Mouse (Mus musculus) small intestine, adult 2 months (tissue): ENCODE measurements around the gene Sowaha. TPM values are rescaled to one million over a fixed set of nuclear protein-coding genes. Genes with fewer than 3 reads are reported as not detected.
A peak's percentile ranks its signal among the peaks of the same experiment; 100 is the strongest.

Experiments
- H3K27ac ChIP-seq: fragments of 200-500 bp; 2 replicates; pipeline ENCODE4 v1.5.1; 2012; ENCODE audit warnings: low read depth, low read length, control low read depth, inconsistent platforms; ENCODE audit not compliant: insufficient read depth
- H3K27me3 ChIP-seq: fragments of 200-500 bp; 2 replicates; pipeline ENCODE4 v1.6.1; 2012; ENCODE audit warnings: mild to moderate bottlenecking, moderate library complexity, low read length, inconsistent platforms; ENCODE audit not compliant: control insufficient read depth, insufficient read depth
- H3K36me3 ChIP-seq: fragments of 200-500 bp; 2 replicates; pipeline ENCODE4 v1.6.1; 2012; ENCODE audit warnings: mild to moderate bottlenecking, low read length, control low read depth, inconsistent platforms; ENCODE audit not compliant: control insufficient read depth, insufficient read depth
- H3K4me1 ChIP-seq: fragments of 200-500 bp; 2 replicates; pipeline ENCODE4 v1.6.1; 2012; ENCODE audit warnings: low read length, inconsistent platforms, mixed read lengths; ENCODE audit not compliant: control insufficient read depth, insufficient read depth, insufficient read length
- H3K4me3 ChIP-seq: fragments of 200-500 bp; 2 replicates; pipeline ENCODE4 v1.5.1; 2012; ENCODE audit warnings: low read depth, mild to moderate bottlenecking, control low read depth, inconsistent platforms, low read length, moderate library complexity
- CTCF ChIP-seq: fragments of 200-500 bp; IDR thresholded peaks from 2 replicates; pipeline ENCODE4 v1.5.1; 2012; ENCODE audit warnings: low read depth, mild to moderate bottlenecking, control low read depth, inconsistent platforms, low read length, moderate library complexity, mixed read lengths; ENCODE audit not compliant: insufficient replicate concordance, insufficient read length; ENCODE audit errors: extremely low read depth
- POLR2A ChIP-seq: fragments of 200-500 bp; IDR thresholded peaks from 2 replicates; pipeline ENCODE4 v1.6.1; 2012; ENCODE audit warnings: low read depth, mild to moderate bottlenecking, control low read depth, inconsistent platforms, low read length, moderate library complexity
- WGBS: fragments of 180-500 bp; shearing (Covaris S2); methylation state at CpG from one replicate; pipeline ENCODE4 v1.1.7; 2018; 5-methylcytosine and 5-hydroxymethylcytosine counted together
- polyA plus RNA-seq: library from polyadenylated mRNA; depleted of rRNA; stranded (reverse); fragments of >200 nt; gene quantifications from 2 replicates; pipeline ENCODE4 v1.2.3, GENCODE M21; 2012

The Sowaha gene
- polyA plus RNA-seq, 1 experiment, result 61.2 TPM

GRCm38 (mm10) chr11:53450070-53450705 lies 29.9 kb downstream of the Sowaha start:
- H3K27me3 ChIP-seq, result no peaks in the 10 kb centered on the region
- no peaks in the 10 kb centered on the region for H3K36me3 ChIP-seq
- no peak for TF ChIP-seq CTCF
- no peak for TF ChIP-seq POLR2A
- H3K4me3 ChIP-seq, result peak overlapping the region; percentile 37
- peaks cover 36% of the 10 kb centered on the region; the same call in 1 of the 2 replicates for H3K4me1 ChIP-seq
- WGBS, result 10% methylated on average over 15 of the region's 15 CpGs
- peak overlapping the region; percentile 91 for H3K27ac ChIP-seq

GRCm38 (mm10) chr11:53448529-53448928 lies 31.5 kb downstream of the Sowaha start:
- no peaks in the 10 kb centered on the region for H3K36me3 ChIP-seq
- H3K27me3 ChIP-seq, result no peaks in the 10 kb centered on the region
- H3K27ac ChIP-seq, result no peak overlapping the region
- TF ChIP-seq CTCF (no peak), POLR2A (no peak)
- WGBS, result 41% methylated on average over 1 of the region's 1 CpGs
- peaks cover 33% of the 10 kb centered on the region; the same call in 1 of the 2 replicates for H3K4me1 ChIP-seq
- H3K4me3 ChIP-seq, result no peak overlapping the region

GRCm38 (mm10) chr11:53447996-53448395 lies 32.1 kb downstream of the Sowaha start:
- no peak overlapping the region for H3K27ac ChIP-seq
- no peak for TF ChIP-seq POLR2A
- no peak for TF ChIP-seq CTCF
- peaks cover 29% of the 10 kb centered on the region; the same call in 1 of the 2 replicates for H3K4me1 ChIP-seq
- 82% methylated on average over 8 of the region's 8 CpGs for WGBS
- H3K36me3 ChIP-seq, result no peaks in the 10 kb centered on the region
- no peak overlapping the region for H3K4me3 ChIP-seq
- no peaks in the 10 kb centered on the region for H3K27me3 ChIP-seq

- 87% methylated on average over 13 of the region's 13 CpGs for WGBS
- H3K27ac ChIP-seq, result no peak overlapping the region
Measured at GRCm38 (mm10) chr11:53446183-53446582, 33.9 kb downstream of the Sowaha start.

GRCm38 (mm10) chr11:53445562-53445961 lies 34.5 kb downstream of the Sowaha start:
- TF ChIP-seq POLR2A (no peak), CTCF (no peak)
- 88% methylated on average over 13 of the region's 13 CpGs for WGBS

More at GRCm38 (mm10) chr11:53446183-53446582, 33.9 kb downstream of the Sowaha start:
- H3K27me3 ChIP-seq, result no peaks in the 10 kb centered on the region
- no peak for TF ChIP-seq POLR2A
- TF ChIP-seq CTCF, result no peak
- no peaks in the 10 kb centered on the region for H3K36me3 ChIP-seq
- no peak overlapping the region for H3K4me3 ChIP-seq
- H3K4me1 ChIP-seq, result peaks cover 28% of the 10 kb centered on the region; the same call in 1 of the 2 replicates

GRCm38 (mm10) chr11:53443861-53444260 lies 36.2 kb downstream of the Sowaha start:
- H3K36me3 ChIP-seq, result no peaks in the 10 kb centered on the region
- WGBS, result 19% methylated on average over 6 of the region's 6 CpGs
- H3K27me3 ChIP-seq, result no peaks in the 10 kb centered on the region
- H3K27ac ChIP-seq, result no peak overlapping the region
- no peak overlapping the region for H3K4me3 ChIP-seq
- H3K4me1 ChIP-seq, result peaks cover 9% of the 10 kb centered on the region; the same call in 1 of the 2 replicates
- TF ChIP-seq POLR2A (no peak), CTCF (peak; percentile 57; the same call in 1 of the 2 replicates)

More at GRCm38 (mm10) chr11:53445562-53445961, 34.5 kb downstream of the Sowaha start:
- H3K27ac ChIP-seq, result no peak overlapping the region
- no peaks in the 10 kb centered on the region for H3K27me3 ChIP-seq
- no peaks in the 10 kb centered on the region for H3K36me3 ChIP-seq
- H3K4me1 ChIP-seq, result peaks cover 21% of the 10 kb centered on the region; the same call in 1 of the 2 replicates
- H3K4me3 ChIP-seq, result no peak overlapping the region

GRCm38 (mm10) chr11:53441921-53442320 lies 38.2 kb downstream of the Sowaha start:
- TF ChIP-seq POLR2A (no peak), CTCF (no peak)
- H3K4me1 ChIP-seq, result peaks cover 2% of the 10 kb centered on the region; the same call in 1 of the 2 replicates
- no peak overlapping the region for H3K27ac ChIP-seq
- H3K4me3 ChIP-seq, result no peak overlapping the region
- 27% methylated on average over 12 of the region's 12 CpGs for WGBS
- H3K27me3 ChIP-seq, result no peaks in the 10 kb centered on the region
- no peaks in the 10 kb centered on the region for H3K36me3 ChIP-seq
